Mouse (Mus musculus) midbrain, embryonic 14.5 days (tissue): ENCODE measurements at regions not wholly inside any gene's neighbourhood (a gene's known extent, or its start where the extent isn't known, plus 50 kb on each side); places are given as distances from the start of the nearest gene placed in this dataset.

ENCODE experiments used
- ATAC-seq: fragments of 200-750 bp; cut with Nextera tagmentation; 2 replicates; pipeline ENCODE4 v1.8.0; 2017; ENCODE audit warnings: moderate number of reproducible peaks, moderate library complexity; ENCODE audit not compliant: low FRiP score, low TSS enrichment
- DNase-seq: peaks from one replicate; pipeline ENCODE4 v3.0.0-alpha.2; 2015
- H3K27ac ChIP-seq: fragments of 300-500 bp; sonication (generic); replicated peaks from 2 replicates; pipeline ENCODE4 v1.5.1; 2014; ENCODE audit warnings: mild to moderate bottlenecking, low read depth, low read length, moderate library complexity
- H3K27me3 ChIP-seq: fragments of 300-500 bp; sonication (generic); 2 replicates; pipeline ENCODE4 v1.6.1; 2014; ENCODE audit warnings: low read length, control low read depth, mixed read lengths; ENCODE audit not compliant: control insufficient read depth, insufficient read depth
- H3K36me3 ChIP-seq: fragments of 300-500 bp; sonication (generic); 2 replicates; pipeline ENCODE4 v1.6.1; 2014; ENCODE audit warnings: low read length, control low read depth; ENCODE audit not compliant: control insufficient read depth, insufficient read depth
- H3K4me1 ChIP-seq: fragments of 300-500 bp; sonication (generic); 2 replicates; pipeline ENCODE4 v1.6.1; 2014; ENCODE audit warnings: mild to moderate bottlenecking, antibody characterized with exemption, low read length, control low read depth; ENCODE audit not compliant: control insufficient read depth, insufficient read depth
- H3K4me2 ChIP-seq: fragments of 300-500 bp; sonication (generic); 2 replicates; pipeline ENCODE4 v1.6.1; 2014; ENCODE audit warnings: mild to moderate bottlenecking, low read length, moderate library complexity
- H3K4me3 ChIP-seq: fragments of 300-500 bp; sonication (generic); replicated peaks from 2 replicates; pipeline ENCODE4 v1.5.1; 2014; ENCODE audit warnings: low read depth, low read length
- H3K9ac ChIP-seq: fragments of 300-500 bp; sonication (generic); replicated peaks from 2 replicates; pipeline ENCODE4 v1.6.1; 2014; ENCODE audit warnings: mild to moderate bottlenecking, low read length, moderate library complexity
- H3K9me3 ChIP-seq: fragments of 300-500 bp; sonication (generic); 2 replicates; pipeline ENCODE4 v1.6.1; 2016; ENCODE audit warnings: low read length, control low read depth, mixed read lengths; ENCODE audit not compliant: control insufficient read depth
- WGBS: fragments of 180-500 bp; shearing (Covaris S2); extraction: QIAGEN DNeasy Blood & Tissue Kit; methylation state at CpG from one replicate; pipeline ENCODE4 v1.1.7; 2014; 5-methylcytosine and 5-hydroxymethylcytosine counted together

- Histone ChIP-seq H3K27me3 (no peaks in the 10 kb centered on the region), H3K4me3 (peak overlapping the region; percentile 17; the same call in 1 of the 2 replicates), H3K36me3 (no peaks in the 10 kb centered on the region), H3K4me1 (peaks cover 20% of the 10 kb centered on the region), H3K4me2 (peak overlapping the region; percentile 45), H3K9ac (peak overlapping the region; percentile 20; the same call in 1 of the 2 replicates), H3K9me3 (no peaks in the 10 kb centered on the region), H3K27ac (peak overlapping the region; percentile 14; the same call in 1 of the 2 replicates)
- DNase-seq (peak; percentile 66), ATAC-seq (0 out of 2 replicates have a peak, but pooled peaks have one; percentile 46)
- WGBS, result 15% methylated on average over 14 of the region's 14 CpGs
Measured at GRCm38 (mm10) chr14:48801283-48801682, 127.7 kb upstream of the Otx2 start.

GRCm38 (mm10) chr14:48800857-48801256 lies 127.2 kb upstream of the Otx2 start:
- ATAC-seq, result peak; percentile 60; the same call in 1 of the 2 replicates
- Histone ChIP-seq H3K9me3 (no peaks in the 10 kb centered on the region), H3K27ac (peak overlapping the region; percentile 14; the same call in 1 of the 2 replicates), H3K27me3 (no peaks in the 10 kb centered on the region), H3K4me3 (no peak overlapping the region), H3K9ac (0 out of 2 replicates have a peak overlapping the region, but pooled peaks have one; percentile 20), H3K4me1 (peaks cover 20% of the 10 kb centered on the region), H3K4me2 (peak overlapping the region; percentile 45), H3K36me3 (no peaks in the 10 kb centered on the region)
- peak; percentile 81 for DNase-seq
- WGBS, result 10% methylated on average over 5 of the region's 5 CpGs

- no peak for DNase-seq
- H3K27ac ChIP-seq, result no peak overlapping the region
Measured at GRCm38 (mm10) chr14:48800100-48800449, 126.5 kb upstream of the Otx2 start.

GRCm38 (mm10) chr14:48799442-48800099 lies 126.0 kb upstream of the Otx2 start:
- peak; percentile 36 for DNase-seq
- no peak overlapping the region for H3K9ac ChIP-seq
- no peaks in the 10 kb centered on the region for H3K9me3 ChIP-seq
- ATAC-seq, result no peak
- H3K27ac ChIP-seq, result no peak overlapping the region
- H3K4me2 ChIP-seq, result 0 out of 2 replicates have a peak overlapping the region, but pooled peaks have one; percentile 45
- H3K4me3 ChIP-seq, result no peak overlapping the region
- peaks cover 20% of the 10 kb centered on the region for H3K4me1 ChIP-seq
- 21% methylated on average over 10 of the region's 10 CpGs for WGBS
- H3K27me3 ChIP-seq, result no peaks in the 10 kb centered on the region
- H3K36me3 ChIP-seq, result no peaks in the 10 kb centered on the region

More at GRCm38 (mm10) chr14:48800100-48800449, 126.5 kb upstream of the Otx2 start:
- Histone ChIP-seq H3K27me3 (no peaks in the 10 kb centered on the region), H3K4me1 (peaks cover 20% of the 10 kb centered on the region), H3K9me3 (no peaks in the 10 kb centered on the region), H3K9ac (no peak overlapping the region), H3K4me2 (peak overlapping the region; percentile 45; the same call in 1 of the 2 replicates), H3K4me3 (no peak overlapping the region), H3K36me3 (no peaks in the 10 kb centered on the region)
- no peak for ATAC-seq
- WGBS, result 5% methylated on average over 4 of the region's 4 CpGs

GRCm38 (mm10) chr14:48791507-48791906 lies 117.9 kb upstream of the Otx2 start:
- H3K27ac ChIP-seq, result no peak overlapping the region
- DNase-seq, result no peak
- H3K4me1 ChIP-seq, result no peaks in the 10 kb centered on the region
- ATAC-seq, result no peak
- no peaks in the 10 kb centered on the region for H3K36me3 ChIP-seq
- no peak overlapping the region for H3K9ac ChIP-seq
- 97% methylated on average over 5 of the region's 5 CpGs for WGBS
- H3K4me2 ChIP-seq, result no peak overlapping the region
- H3K9me3 ChIP-seq, result no peaks in the 10 kb centered on the region
- no peak overlapping the region for H3K4me3 ChIP-seq
- no peaks in the 10 kb centered on the region for H3K27me3 ChIP-seq

- Histone ChIP-seq H3K9me3 (no peaks in the 10 kb centered on the region), H3K4me1 (no peaks in the 10 kb centered on the region), H3K27me3 (no peaks in the 10 kb centered on the region), H3K27ac (no peak overlapping the region), H3K4me2 (no peak overlapping the region), H3K36me3 (no peaks in the 10 kb centered on the region), H3K4me3 (no peak overlapping the region), H3K9ac (no peak overlapping the region)
- 97% methylated on average over 1 of the region's 1 CpGs for WGBS
- DNase-seq, result no peak
- ATAC-seq, result no peak
Measured at GRCm38 (mm10) chr14:48779327-48779726, 105.7 kb upstream of the Otx2 start.

- no peak overlapping the region for H3K4me3 ChIP-seq
- H3K4me2 ChIP-seq, result no peak overlapping the region
- no peaks in the 10 kb centered on the region for H3K9me3 ChIP-seq
- DNase-seq, result no peak
- ATAC-seq, result no peak
- H3K27me3 ChIP-seq, result no peaks in the 10 kb centered on the region
- H3K27ac ChIP-seq, result no peak overlapping the region
- H3K4me1 ChIP-seq, result no peaks in the 10 kb centered on the region
- H3K36me3 ChIP-seq, result no peaks in the 10 kb centered on the region
- H3K9ac ChIP-seq, result no peak overlapping the region
- 81% methylated on average over 9 of the region's 9 CpGs for WGBS
Measured at GRCm38 (mm10) chr14:48770832-48771231, 97.2 kb upstream of the Otx2 start.

- ATAC-seq, result no peak
- no peaks in the 10 kb centered on the region for H3K36me3 ChIP-seq
Measured at GRCm38 (mm10) chr14:48762691-48763090, 89.1 kb upstream of the Otx2 start.

More at GRCm38 (mm10) chr14:48762691-48763090, 89.1 kb upstream of the Otx2 start:
- no peak for DNase-seq
- peaks cover 10% of the 10 kb centered on the region; the same call in 1 of the 2 replicates for H3K4me1 ChIP-seq
- H3K27me3 ChIP-seq, result no peaks in the 10 kb centered on the region
- no peak overlapping the region for H3K9ac ChIP-seq
- no peak overlapping the region for H3K4me3 ChIP-seq
- H3K27ac ChIP-seq, result no peak overlapping the region
- 92% methylated on average over 5 of the region's 5 CpGs for WGBS
- H3K9me3 ChIP-seq, result peaks cover 3% of the 10 kb centered on the region; the same call in 1 of the 2 replicates
- H3K4me2 ChIP-seq, result no peak overlapping the region
